In genomic region chr11:80602707-80603441, GRCm38 (mm10) we compare ENCODE assay signal across 8 mouse cellular contexts.
DNase-seq lines count a peak whose midpoint lies in the region; ATAC-seq lines count a peak whose summit lies in the region.

No protein-coding gene starts in this region.

- no peaks in the 10 kb centered on the region for H3K36me3 ChIP-seq in kidney, embryonic 15.5 days
- H3K36me3 ChIP-seq in midbrain, embryonic 10.5 days = no peaks in the 10 kb centered on the region

- peaks cover 9% of the 10 kb centered on the region; the same call in 1 of the 2 replicates for H3K27me3 ChIP-seq in kidney, embryonic 15.5 days
- H3K27me3 ChIP-seq in midbrain, embryonic 10.5 days (ENCODE audit: low read depth, poor library complexity, severe bottlenecking) = peaks cover 30% of the 10 kb centered on the region

- no peak overlapping the region for H3K27ac ChIP-seq in kidney, embryonic 15.5 days
- peak overlapping the region; percentile 82 for H3K27ac ChIP-seq in midbrain, embryonic 10.5 days (replicated peaks)

- peaks cover 2% of the 10 kb centered on the region; the same call in 1 of the 2 replicates for H3K4me1 ChIP-seq in kidney, embryonic 15.5 days
- H3K4me1 ChIP-seq in midbrain, embryonic 10.5 days = peaks cover 16% of the 10 kb centered on the region

- 12% methylated on average over 24 of the region's 24 CpGs for WGBS in kidney, embryonic 15.5 days
- WGBS in midbrain, embryonic 10.5 days = 4% methylated on average over 24 of the region's 24 CpGs

- H3K9me3 ChIP-seq in kidney, embryonic 15.5 days (replicated peaks) = no peaks in the 10 kb centered on the region
- H3K9me3 ChIP-seq in midbrain, embryonic 10.5 days (replicated peaks) = no peaks in the 10 kb centered on the region

- peak overlapping the region; percentile 42 for H3K4me2 ChIP-seq in kidney, embryonic 15.5 days

- no peak for DNase-seq in kidney, adult 9 months
- peak; percentile 79 to 83 for DNase-seq in cerebellum, postnatal 25 days
- peak; percentile 50 to 61 for DNase-seq in layer of hippocampus, postnatal 25 days (ENCODE audit: extremely low spot score in 1 of 2, low spot score in 1 of 2)
- peak; percentile 57 for DNase-seq in midbrain, embryonic 10.5 days (ENCODE audit: low spot score)
- peak; percentile 15 to 21 for DNase-seq in spleen, postnatal 36 days (ENCODE audit: low spot score in 2 of 2)
- DNase-seq in kidney, postnatal 36 days = no peak

- H3K4me3 ChIP-seq in kidney, embryonic 15.5 days (replicated peaks) = 0 out of 2 replicates have a peak overlapping the region, but pooled peaks have one; percentile 0
- H3K4me3 ChIP-seq in midbrain, embryonic 10.5 days = peak overlapping the region; percentile 50

- ATAC-seq in kidney, embryonic 15.5 days (replicated peaks; ENCODE audit: low FRiP score) = no peak
- peak; percentile 85 for ATAC-seq in granulocyte monocyte progenitor cell, adult 5-6 weeks (replicated peaks; ENCODE audit: poor library complexity, severe bottlenecking)

- no peak overlapping the region for H3K9ac ChIP-seq in kidney, embryonic 15.5 days

Comparison
In these comparisons a context has a peak if more than half of its experiments do, and no peak if none do; other contexts are left out.
1. DNase-seq: peak in cerebellum, postnatal 25 days (2 of 2), layer of hippocampus, postnatal 25 days (2 of 2), midbrain, embryonic 10.5 days (single experiment) and spleen, postnatal 36 days (2 of 2); none in kidney, adult 9 months (single experiment) and kidney, postnatal 36 days (0 of 2).